Comparison of ENCODE assay signal across 26 mouse cellular contexts in genomic region chr13:117984339-117984738, GRCm38 (mm10).
DNase-seq lines count a peak whose midpoint lies in the region; ATAC-seq lines count a peak whose summit lies in the region.
"Had no signal": no experiment of that assay in that cellular context is flagged by ENCODE, and none has a peak within 500 bp of the region (broad histone marks: within the 10 kb centered on the region; RNA-seq: fewer than 3 reads in every experiment).

No protein-coding gene starts in this region.

- H3K36me3 ChIP-seq in embryonic facial prominence, embryonic 10.5 days (replicated peaks) = no peaks in the 10 kb centered on the region
- H3K36me3 ChIP-seq in neural tube, embryonic 15.5 days = no peaks in the 10 kb centered on the region
- H3K36me3 ChIP-seq in kidney, embryonic 15.5 days = no peaks in the 10 kb centered on the region
- H3K36me3 ChIP-seq: embryonic facial prominence, embryonic 13.5 days; forebrain, embryonic 12.5 days; forebrain, embryonic 15.5 days; hindbrain, embryonic 10.5 days; hindbrain, embryonic 13.5 days had no signal

- no peak for ATAC-seq in neural tube, embryonic 15.5 days (ENCODE audit: low FRiP score)
- no peak for ATAC-seq in kidney, embryonic 15.5 days (replicated peaks; ENCODE audit: low FRiP score)
- ATAC-seq: activated CD4-positive, CD25-positive, alpha-beta regulatory T cell, adult 4 months; forebrain, embryonic 15.5 days; hindbrain, embryonic 16.5 days; inflammation-experienced regulatory T-cells, adult 6 months; intestine, embryonic 16.5 days had no signal

- peak; percentile 10 for DNase-seq in embryo, embryonic 10.5 days (ENCODE audit: low spot score)
- DNase-seq in embryo, embryonic 9.5 days (ENCODE audit: extremely low spot score) = no peak
- peak; percentile 11 for DNase-seq in embryonic facial prominence, embryonic 10.5 days (ENCODE audit: low spot score)
- DNase-seq in hindlimb bud, embryonic 11.5 days (ENCODE audit: extremely low spot score, low read depth, low spot score) = peak; percentile 53
- DNase-seq: adrenal gland, adult 8-10 months; adrenal gland, postnatal 25 days; cerebellum, adult 11-12 months; cerebellum, adult 8-10 months; cerebellum, postnatal 10 days; cerebellum, postnatal 36 days; gastrocnemius, postnatal 10 days; gastrocnemius, postnatal 36 days; heart, postnatal 36 days had no signal

- 33% methylated on average over 2 of the region's 2 CpGs for WGBS in embryonic facial prominence, embryonic 10.5 days
- 76% methylated on average over 2 of the region's 2 CpGs for WGBS in neural tube, embryonic 15.5 days
- WGBS in kidney, embryonic 15.5 days = 80% methylated on average over 2 of the region's 2 CpGs

- H3K4me2 ChIP-seq in neural tube, embryonic 15.5 days = no peak overlapping the region
- H3K4me2 ChIP-seq in kidney, embryonic 15.5 days = no peak overlapping the region
- H3K4me2 ChIP-seq: embryonic facial prominence, embryonic 13.5 days; forebrain, embryonic 12.5 days; forebrain, embryonic 15.5 days; heart, embryonic 11.5 days; hindbrain, embryonic 13.5 days had no signal

- H3K4me1 ChIP-seq in embryonic facial prominence, embryonic 10.5 days = no peaks in the 10 kb centered on the region
- no peaks in the 10 kb centered on the region for H3K4me1 ChIP-seq in neural tube, embryonic 15.5 days
- H3K4me1 ChIP-seq in kidney, embryonic 15.5 days = no peaks in the 10 kb centered on the region
- H3K4me1 ChIP-seq: embryonic facial prominence, embryonic 13.5 days; forebrain, embryonic 12.5 days; forebrain, embryonic 15.5 days; hindbrain, embryonic 10.5 days; hindbrain, embryonic 13.5 days had no signal

- no peaks in the 10 kb centered on the region for H3K27me3 ChIP-seq in embryonic facial prominence, embryonic 10.5 days (replicated peaks; ENCODE audit: low read depth, poor library complexity, severe bottlenecking)
- no peaks in the 10 kb centered on the region for H3K27me3 ChIP-seq in neural tube, embryonic 15.5 days (replicated peaks)
- H3K27me3 ChIP-seq in kidney, embryonic 15.5 days = no peaks in the 10 kb centered on the region
- H3K27me3 ChIP-seq: embryonic facial prominence, embryonic 13.5 days; forebrain, embryonic 12.5 days; forebrain, embryonic 15.5 days; hindbrain, embryonic 13.5 days had no signal

- H3K27ac ChIP-seq in embryonic facial prominence, embryonic 10.5 days (replicated peaks) = no peak overlapping the region
- H3K27ac ChIP-seq in neural tube, embryonic 15.5 days (replicated peaks) = no peak overlapping the region
- no peak overlapping the region for H3K27ac ChIP-seq in kidney, embryonic 15.5 days
- H3K27ac ChIP-seq: embryonic facial prominence, embryonic 13.5 days; forebrain, embryonic 12.5 days; forebrain, embryonic 15.5 days; hindbrain, embryonic 10.5 days; hindbrain, embryonic 13.5 days had no signal

- no peak overlapping the region for H3K9ac ChIP-seq in neural tube, embryonic 15.5 days (replicated peaks)
- H3K9ac ChIP-seq in kidney, embryonic 15.5 days = no peak overlapping the region
- H3K9ac ChIP-seq: embryonic facial prominence, embryonic 13.5 days; forebrain, embryonic 12.5 days; forebrain, embryonic 15.5 days; hindbrain, embryonic 13.5 days had no signal

- H3K4me3 ChIP-seq in embryonic facial prominence, embryonic 10.5 days = no peak overlapping the region
- no peak overlapping the region for H3K4me3 ChIP-seq in neural tube, embryonic 15.5 days (replicated peaks)
- H3K4me3 ChIP-seq in kidney, embryonic 15.5 days (replicated peaks) = no peak overlapping the region
- H3K4me3 ChIP-seq: embryonic facial prominence, embryonic 13.5 days; erythroblast, embryonic 14.5 days; forebrain, embryonic 12.5 days; forebrain, embryonic 15.5 days; hindbrain, embryonic 10.5 days; hindbrain, embryonic 13.5 days had no signal

- H3K9me3 ChIP-seq in embryonic facial prominence, embryonic 10.5 days = no peaks in the 10 kb centered on the region
- H3K9me3 ChIP-seq in neural tube, embryonic 15.5 days (replicated peaks) = no peaks in the 10 kb centered on the region
- no peaks in the 10 kb centered on the region for H3K9me3 ChIP-seq in kidney, embryonic 15.5 days (replicated peaks)
- H3K9me3 ChIP-seq: embryonic facial prominence, embryonic 13.5 days; forebrain, embryonic 12.5 days; forebrain, embryonic 15.5 days; hindbrain, embryonic 10.5 days; hindbrain, embryonic 13.5 days had no signal
